ENCODE assay signal across 23 mouse cellular contexts in genomic region chr14:85897890-85898289, GRCm38 (mm10).
DNase-seq lines count a peak whose midpoint lies in the region; ATAC-seq and TF ChIP-seq lines count a peak whose summit lies in the region.
"Had no signal": no experiment of that assay in that cellular context is flagged by ENCODE, and none has a peak within 500 bp of the region (broad histone marks: within the 10 kb centered on the region; RNA-seq: fewer than 3 reads in every experiment).

No protein-coding gene starts in this region.

- no peak for TF ChIP-seq EP300 in CH12.LX (IDR thresholded peaks at IDR 0.05; ENCODE audit: low read length)

- H3K4me1 ChIP-seq in forebrain, postnatal 0 days (ENCODE audit: insufficient read depth): no peaks in the 10 kb centered on the region
- no peaks in the 10 kb centered on the region for H3K4me1 ChIP-seq in forebrain, embryonic 11.5 days (replicated peaks; ENCODE audit: control insufficient read depth, insufficient read depth, low read length)
- no peaks in the 10 kb centered on the region for H3K4me1 ChIP-seq in kidney, postnatal 0 days (replicated peaks; ENCODE audit: insufficient read depth, low read length)
- no peaks in the 10 kb centered on the region for H3K4me1 ChIP-seq in kidney, embryonic 14.5 days (ENCODE audit: control insufficient read depth, insufficient read depth, low read length)
- no peaks in the 10 kb centered on the region for H3K4me1 ChIP-seq in CH12.LX (ENCODE audit: control insufficient read depth in 1 of 2, insufficient read depth in 2 of 2)
- H3K4me1 ChIP-seq: embryonic facial prominence, embryonic 15.5 days; forebrain, embryonic 10.5 days; hindbrain, embryonic 15.5 days had no signal

- in situ Hi-C loops in CH12.LX (cut with MboI; ENCODE audit: low pct_ligation_motif_present, low pct_unique_long_range_greater_than_20kb, low sequenced_read_pairs): no loop called here

- TF ChIP-seq CTCF in forebrain, postnatal 0 days (IDR thresholded peaks at IDR 0.05; ENCODE audit: low read depth): peak; percentile 58
- TF ChIP-seq CTCF in kidney, postnatal 0 days (IDR thresholded peaks at IDR 0.05; ENCODE audit: low read depth): peak; percentile 52
- no peak; a peak in 1 of 4 replicates for TF ChIP-seq CTCF in CH12.LX (conservative IDR thresholded peaks at IDR 0.05 in 1 of 2, IDR thresholded peaks at IDR 0.05 in 1 of 2; ENCODE audit: low read depth in 2 of 2, low read length in 2 of 2)

- H3K4me2 ChIP-seq in forebrain, postnatal 0 days (ENCODE audit: low read depth): no peak overlapping the region
- H3K4me2 ChIP-seq in forebrain, embryonic 11.5 days (ENCODE audit: low read depth, low read length, severe bottlenecking): no peak overlapping the region
- H3K4me2 ChIP-seq in kidney, postnatal 0 days (ENCODE audit: low read length): no peak overlapping the region
- no peak overlapping the region for H3K4me2 ChIP-seq in kidney, embryonic 14.5 days (replicated peaks; ENCODE audit: low read depth, low read length)
- H3K4me2 ChIP-seq in CH12.LX (ENCODE audit: insufficient read depth, low read depth, poor library complexity, severe bottlenecking): no peak overlapping the region
- H3K4me2 ChIP-seq: embryonic facial prominence, embryonic 15.5 days; hindbrain, embryonic 15.5 days had no signal

- H3K36me3 ChIP-seq in forebrain, postnatal 0 days (ENCODE audit: insufficient read depth): no peaks in the 10 kb centered on the region
- H3K36me3 ChIP-seq in forebrain, embryonic 11.5 days (ENCODE audit: control insufficient read depth, insufficient read depth, low read length): no peaks in the 10 kb centered on the region
- no peaks in the 10 kb centered on the region for H3K36me3 ChIP-seq in kidney, postnatal 0 days (ENCODE audit: insufficient read depth, low read length)
- no peaks in the 10 kb centered on the region for H3K36me3 ChIP-seq in kidney, embryonic 14.5 days (ENCODE audit: control insufficient read depth, insufficient read depth, low read length)
- no peaks in the 10 kb centered on the region for H3K36me3 ChIP-seq in CH12.LX (replicated peaks in 1 of 2; ENCODE audit: control insufficient read depth in 1 of 2, insufficient read depth in 1 of 2, low read length in 1 of 2)
- H3K36me3 ChIP-seq: embryonic facial prominence, embryonic 15.5 days; forebrain, embryonic 10.5 days; hindbrain, embryonic 15.5 days had no signal

- no peak overlapping the region for H3K9ac ChIP-seq in forebrain, postnatal 0 days
- no peak overlapping the region for H3K9ac ChIP-seq in forebrain, embryonic 11.5 days (ENCODE audit: low read length)
- no peak overlapping the region for H3K9ac ChIP-seq in kidney, postnatal 0 days (ENCODE audit: low read depth, low read length)
- H3K9ac ChIP-seq in kidney, embryonic 14.5 days (ENCODE audit: low read depth, low read length): no peak overlapping the region
- H3K9ac ChIP-seq in CH12.LX (ENCODE audit: insufficient read depth, low read depth): no peak overlapping the region
- H3K9ac ChIP-seq: embryonic facial prominence, embryonic 15.5 days; hindbrain, embryonic 15.5 days had no signal

- ATAC-seq in forebrain, postnatal 0 days: no peak
- ATAC-seq in forebrain, embryonic 11.5 days (replicated peaks; ENCODE audit: low FRiP score): no peak
- ATAC-seq in kidney, postnatal 0 days (replicated peaks; ENCODE audit: low FRiP score, low read depth): no peak
- no peak for ATAC-seq in kidney, embryonic 14.5 days (ENCODE audit: low FRiP score, low TSS enrichment)
- ATAC-seq: CD4-positive, CD25-positive, alpha-beta regulatory T cell, adult 4 months; midbrain, embryonic 16.5 days had no signal

- peak; percentile 7 for TF ChIP-seq RAD21 in CH12.LX (IDR thresholded peaks at IDR 0.05; ENCODE audit: low read depth, low read length)

- peak; percentile 43 for DNase-seq in forebrain, postnatal 0 days
- no peak for DNase-seq in forebrain, embryonic 11.5 days (ENCODE audit: low spot score)
- DNase-seq in kidney, postnatal 0 days (ENCODE audit: low spot score): peak; percentile 1
- DNase-seq in 3T3-L1 (ENCODE audit: low read depth, low spot score) (peak; percentile 15), CH12.LX (ENCODE audit: extremely low read depth) (no peak)
- no peak for DNase-seq in embryo, embryonic 10 days (ENCODE audit: low spot score)
- no peak for DNase-seq in thymus, postnatal 10 days (ENCODE audit: low spot score in 2 of 2)
- DNase-seq: adrenal gland, adult 2 months; cerebellum, adult 11 months; cerebellum, postnatal 36 days; gastrocnemius, postnatal 10 days; heart, adult 18-20 months; kidney, adult 18-20 months; kidney, postnatal 4 days; lung, adult 18-20 months; spleen, adult 18-20 months; thymus, postnatal 36 days had no signal

- no peak overlapping the region for H3K4me3 ChIP-seq in forebrain, postnatal 0 days (ENCODE audit: low read depth, low read length)
- no peak overlapping the region for H3K4me3 ChIP-seq in forebrain, embryonic 11.5 days (ENCODE audit: low read depth, low read length)
- H3K4me3 ChIP-seq in kidney, postnatal 0 days (replicated peaks; ENCODE audit: low read depth, low read length): no peak overlapping the region
- no peak overlapping the region for H3K4me3 ChIP-seq in kidney, embryonic 14.5 days (ENCODE audit: low read length)
- H3K4me3 ChIP-seq in CH12.LX (replicated peaks in 1 of 3; ENCODE audit: low read depth in 2 of 3, low read length in 2 of 3, poor library complexity in 1 of 3): no peak overlapping the region
- H3K4me3 ChIP-seq: embryonic facial prominence, embryonic 15.5 days; forebrain, embryonic 10.5 days; hindbrain, embryonic 15.5 days had no signal

- 57% methylated on average over 1 of the region's 1 CpGs for WGBS in forebrain, postnatal 0 days
- WGBS in forebrain, embryonic 11.5 days: 87% methylated on average over 1 of the region's 1 CpGs
- 75% methylated on average over 1 of the region's 1 CpGs for WGBS in kidney, postnatal 0 days
- WGBS in kidney, embryonic 14.5 days: 91% methylated on average over 1 of the region's 1 CpGs

- no peaks in the 10 kb centered on the region for H3K27me3 ChIP-seq in forebrain, postnatal 0 days (ENCODE audit: insufficient read depth, low read length)
- H3K27me3 ChIP-seq in forebrain, embryonic 11.5 days (ENCODE audit: control insufficient read depth, insufficient read depth, low read length): no peaks in the 10 kb centered on the region
- no peaks in the 10 kb centered on the region for H3K27me3 ChIP-seq in kidney, postnatal 0 days (ENCODE audit: insufficient read depth, low read length)
- H3K27me3 ChIP-seq in kidney, embryonic 14.5 days (ENCODE audit: control insufficient read depth, insufficient read depth, low read length): no peaks in the 10 kb centered on the region
- no peaks in the 10 kb centered on the region for H3K27me3 ChIP-seq in CH12.LX (replicated peaks)
- H3K27me3 ChIP-seq: embryonic facial prominence, embryonic 15.5 days; hindbrain, embryonic 15.5 days had no signal

- no peak overlapping the region for H3K27ac ChIP-seq in forebrain, postnatal 0 days (ENCODE audit: low read depth, low read length)
- no peak overlapping the region for H3K27ac ChIP-seq in forebrain, embryonic 11.5 days (ENCODE audit: low read depth, low read length)
- no peak overlapping the region for H3K27ac ChIP-seq in kidney, postnatal 0 days
- no peak overlapping the region for H3K27ac ChIP-seq in kidney, embryonic 14.5 days (ENCODE audit: low read depth, low read length)
- no peak overlapping the region for H3K27ac ChIP-seq in CH12.LX (ENCODE audit: insufficient read depth, low read depth)
- H3K27ac ChIP-seq: embryonic facial prominence, embryonic 15.5 days; forebrain, embryonic 10.5 days; hindbrain, embryonic 15.5 days had no signal

- dilution Hi-C loops in CH12.LX (cut with MboI; ENCODE audit: extremely low pct_ligation_motif_present, extremely low pct_unique_long_range_greater_than_20kb, low sequenced_read_pairs): no loop called here

- H3K9me3 ChIP-seq in forebrain, postnatal 0 days (ENCODE audit: low read length): no peaks in the 10 kb centered on the region
- H3K9me3 ChIP-seq in forebrain, embryonic 11.5 days (ENCODE audit: control insufficient read depth, low read length): no peaks in the 10 kb centered on the region
- no peaks in the 10 kb centered on the region for H3K9me3 ChIP-seq in kidney, postnatal 0 days (replicated peaks; ENCODE audit: low read length)
- H3K9me3 ChIP-seq in kidney, embryonic 14.5 days (ENCODE audit: control insufficient read depth, low read length): no peaks in the 10 kb centered on the region
- peaks cover 5% of the 10 kb centered on the region for H3K9me3 ChIP-seq in CH12.LX (replicated peaks; ENCODE audit: low read length)
- H3K9me3 ChIP-seq: embryonic facial prominence, embryonic 15.5 days; forebrain, embryonic 10.5 days; hindbrain, embryonic 15.5 days had no signal

- H3K79me2 ChIP-seq in CH12.LX (replicated peaks; ENCODE audit: control insufficient read depth, extremely low read depth, insufficient read depth, poor library complexity, severe bottlenecking): no peaks in the 10 kb centered on the region

- no peak for TF ChIP-seq POLR2A in CH12.LX (IDR thresholded peaks at IDR 0.05; ENCODE audit: low read depth, low read length)

TF ChIP-seq in CH12.LX, 34 proteins besides CTCF, POLR2A, EP300 and RAD21:
- TF ChIP-seq SIN3A (IDR thresholded peaks at IDR 0.05; ENCODE audit: low read length) (no peak), ZC3H11A (IDR thresholded peaks at IDR 0.05; ENCODE audit: low read depth, low read length) (no peak), RCOR1 (conservative IDR thresholded peaks at IDR 0.05; ENCODE audit: low read depth, low read length) (no peak)

Comparison
In these comparisons a context has a peak if more than half of its experiments do, and no peak if none do; other contexts are left out.
1. DNase-seq: peak in forebrain, postnatal 0 days (single experiment), kidney, postnatal 0 days (single experiment) and 3T3-L1 (single experiment); none in forebrain, embryonic 11.5 days (single experiment), CH12.LX (single experiment), embryo, embryonic 10 days (single experiment) and thymus, postnatal 10 days (0 of 2).
2. CTCF ChIP-seq: peak in forebrain, postnatal 0 days (single experiment) and kidney, postnatal 0 days (single experiment); none in CH12.LX (0 of 2).